Mouse (Mus musculus): Measurements from ENCODE around the gene Cd3e. TPM values are rescaled to one million over a fixed set of nuclear protein-coding genes. Genes with fewer than 3 reads are reported as not detected.

Gene Cd3e
- polyA plus RNA-seq (2014; fragmentation: Illumina TruSeq; extraction: RNeasy Lipid Tissue Mini Kit (QIAGEN cat#74804); ENCODE audit: low read depth, low replicate concordance) = not detected

DNA sequence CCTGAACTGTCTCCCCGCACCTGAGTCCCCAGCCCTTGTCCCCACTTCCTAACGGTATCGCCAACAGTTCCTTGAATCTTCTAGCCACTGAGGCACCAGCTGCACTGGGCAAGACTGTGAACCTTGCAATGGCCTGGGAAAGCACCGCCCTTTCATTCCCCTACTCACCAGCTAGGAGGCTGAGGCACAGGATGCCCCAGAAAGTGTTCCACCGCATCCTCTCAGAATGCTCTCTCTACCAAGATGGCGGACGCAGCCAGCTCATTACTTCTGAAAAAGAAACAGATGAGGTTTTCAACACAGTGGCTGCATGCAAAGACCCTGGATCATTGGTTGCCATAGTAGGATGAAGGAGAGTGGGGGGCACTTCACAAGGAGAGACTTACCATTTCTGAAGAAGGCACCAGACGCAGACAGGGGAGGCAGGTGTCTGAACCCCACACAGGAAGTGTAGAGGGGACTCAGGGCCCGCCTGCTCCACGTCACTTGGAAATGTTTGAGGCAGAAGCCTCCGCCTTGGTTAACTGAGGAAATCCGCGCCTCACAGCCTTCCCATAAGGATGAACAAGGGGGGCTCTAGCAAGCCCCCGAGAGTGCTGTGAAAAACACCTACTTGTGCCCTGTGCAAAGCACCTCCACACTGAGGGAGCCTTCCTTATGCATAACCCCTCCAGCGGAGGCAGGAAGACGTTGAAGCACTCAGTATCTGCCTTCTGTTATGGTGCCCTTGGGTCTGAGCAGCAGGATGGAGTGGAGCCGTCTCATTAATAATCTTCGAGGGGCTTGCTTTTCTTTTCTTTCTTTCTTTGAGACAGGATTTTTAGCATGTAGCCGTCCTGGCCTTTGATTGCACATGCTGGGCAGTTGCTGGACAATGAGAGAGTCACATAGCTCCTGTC, at the start of gene Cd3e:
Gene Cd3e, minus strand, starts transcription at position 448 of the 899 bp plus-strand sequence.

DNA sequence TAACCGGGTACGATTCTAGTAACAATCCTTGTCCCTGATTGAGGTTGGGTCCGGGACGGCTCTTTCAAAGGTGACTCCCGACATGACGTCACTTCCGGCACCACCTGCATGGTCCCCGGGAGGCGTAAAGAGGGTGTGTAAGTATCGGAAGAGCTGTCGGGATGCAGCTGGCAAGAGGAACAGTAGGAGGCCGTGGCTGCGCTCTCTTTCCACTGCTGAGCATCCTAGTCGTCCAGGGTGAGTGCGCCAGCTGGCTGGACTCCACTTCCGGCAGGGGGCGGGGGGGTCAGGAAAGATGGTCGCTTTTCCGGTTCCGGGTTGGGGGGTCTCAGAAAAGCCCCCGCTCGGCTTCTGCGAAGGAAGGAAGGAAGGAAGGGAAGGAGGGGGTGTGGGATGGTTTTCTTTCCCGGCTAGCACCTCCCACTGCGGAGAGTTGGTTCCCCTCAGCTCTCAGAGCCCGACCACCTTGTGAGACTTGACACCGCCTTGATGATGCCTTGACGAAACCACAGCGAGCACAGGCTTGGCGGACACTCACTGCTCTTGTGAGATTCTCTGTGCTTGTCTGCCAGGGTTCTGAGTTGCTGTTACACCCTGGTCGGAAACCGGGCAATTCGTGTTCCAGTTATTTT, 45.8 kb upstream of the Cd3e start, which contains the start of gene Mpzl3:
Gene Mpzl3, plus strand, starts transcription at position 105 of the 632 bp plus-strand sequence.

DNA sequence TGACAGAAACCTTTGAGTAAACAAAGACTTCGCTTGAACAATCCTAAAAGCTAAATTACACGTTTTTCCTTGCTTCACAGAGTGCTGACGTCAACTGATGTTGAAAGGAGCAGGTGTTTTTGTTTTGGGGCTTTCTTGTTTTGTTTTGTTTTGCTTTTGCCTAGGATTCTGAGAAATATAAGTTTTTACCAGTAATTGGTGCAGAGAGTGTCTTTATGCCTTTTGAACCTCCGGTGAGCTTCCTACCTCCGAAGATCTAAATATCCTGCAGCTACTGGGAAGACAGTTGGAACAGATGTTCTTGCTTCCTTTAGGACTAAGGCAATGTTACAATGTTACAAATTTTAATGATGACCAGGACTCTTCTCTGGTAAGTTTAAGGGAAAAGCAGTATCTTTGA, 30.1 kb upstream of the Cd3e start, which contains the start of gene Mpzl2:
Gene Mpzl2, plus strand, starts transcription at position 301 of the 400 bp plus-strand sequence.

DNA sequence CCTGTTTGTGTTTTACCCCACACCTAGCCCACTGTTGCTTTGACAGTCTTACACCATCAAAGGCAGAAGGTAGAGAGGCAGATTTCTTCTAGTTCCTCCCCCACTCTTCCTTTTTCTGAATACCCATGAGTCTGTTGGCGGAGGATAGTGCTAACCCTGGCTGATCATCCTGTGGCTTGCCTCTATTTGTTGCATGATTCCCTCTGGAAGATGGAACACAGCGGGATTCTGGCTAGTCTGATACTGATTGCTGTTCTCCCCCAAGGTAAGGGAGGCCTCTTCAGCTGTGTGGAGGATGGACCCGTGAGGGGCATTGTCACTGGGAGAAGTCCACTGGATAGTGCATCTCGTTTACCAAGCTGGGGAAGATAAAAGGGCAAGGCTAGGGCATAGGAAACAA, 27.8 kb downstream of the Cd3e start, which contains the start of gene Cd3d:
Gene Cd3d, plus strand, starts transcription at position 111 of the 400 bp plus-strand sequence.

DNA sequence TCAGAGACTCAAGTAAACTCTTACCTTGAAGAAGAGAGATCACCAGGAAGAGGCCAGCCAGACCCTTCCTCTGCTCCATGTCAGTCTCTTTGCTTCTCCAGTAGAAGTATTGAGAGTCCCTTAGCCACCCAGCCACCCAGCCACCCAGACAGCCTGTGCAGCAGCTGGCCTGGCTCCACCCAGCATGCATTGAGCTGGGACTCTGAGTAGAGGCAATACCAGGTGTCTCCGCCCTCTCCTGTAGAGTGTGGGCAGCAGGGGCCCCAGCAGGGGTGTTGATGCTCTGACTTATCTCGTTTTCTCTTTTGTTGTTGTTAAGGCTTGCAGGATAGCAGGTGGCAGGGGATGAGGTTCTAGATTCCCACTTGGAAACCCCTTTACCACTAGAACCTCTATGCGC, 29.2 kb downstream of the Cd3e start, which contains the start of gene Cd3g:
Gene Cd3g, minus strand, starts transcription at position 190 of the 400 bp plus-strand sequence.

DNA sequence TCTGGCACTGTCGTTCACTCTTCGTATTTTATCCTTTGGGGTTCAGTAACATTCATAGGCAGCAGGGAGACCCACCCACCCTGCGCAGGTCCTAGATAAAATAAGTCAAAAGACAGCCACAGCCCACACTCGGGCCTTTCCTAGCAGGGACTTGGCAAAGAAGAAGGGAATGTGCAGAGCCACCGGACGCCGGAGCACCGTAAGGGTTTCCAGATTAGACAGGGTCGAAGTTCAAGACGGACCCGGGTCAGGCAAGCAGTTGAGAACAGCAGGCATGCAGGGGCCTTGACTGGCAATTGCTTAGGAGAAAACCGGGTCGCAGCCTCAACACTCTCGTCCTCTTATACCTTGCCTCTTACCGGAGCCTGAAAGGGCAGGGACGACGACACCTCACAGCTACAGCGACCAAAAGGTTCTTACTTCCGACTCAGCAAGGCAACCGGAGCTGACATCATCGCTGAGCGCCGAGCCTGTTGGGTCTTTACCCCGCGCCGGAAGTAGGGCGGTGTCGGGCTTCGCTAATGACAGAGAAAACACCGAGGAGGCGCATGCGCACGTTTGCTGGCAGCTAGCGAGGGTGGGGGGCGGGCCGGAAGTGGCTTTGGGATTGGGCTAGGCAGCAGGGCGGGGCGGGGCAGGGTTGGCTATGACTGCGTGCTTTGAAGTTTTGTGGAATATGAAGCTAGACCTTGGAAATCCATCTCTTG, 44.1 kb downstream of the Cd3e start, which contains the start of gene Ube4a:
Gene Ube4a, minus strand, starts transcription at position 475 of the 707 bp plus-strand sequence.

Other genes starting within 250 kb of the Cd3e start
- gene Arcn1, start 241.8 kb downstream of the Cd3e start, polyA plus RNA-seq (2014; fragmentation: Illumina TruSeq; extraction: RNeasy Lipid Tissue Mini Kit (QIAGEN cat#74804); ENCODE audit: low read depth, low replicate concordance) = 269 TPM
- gene Ift46, start 241.7 kb downstream of the Cd3e start, polyA plus RNA-seq (2014; fragmentation: Illumina TruSeq; extraction: RNeasy Lipid Tissue Mini Kit (QIAGEN cat#74804); ENCODE audit: low read depth, low replicate concordance) = 17.3 TPM
- 3.2 TPM for gene Tmem25, start 210.3 kb downstream of the Cd3e start, polyA plus RNA-seq (2014; fragmentation: Illumina TruSeq; extraction: RNeasy Lipid Tissue Mini Kit (QIAGEN cat#74804); ENCODE audit: low read depth, low replicate concordance)
- gene Ttc36, start 206.6 kb downstream of the Cd3e start, polyA plus RNA-seq (2014; fragmentation: Illumina TruSeq; extraction: RNeasy Lipid Tissue Mini Kit (QIAGEN cat#74804); ENCODE audit: low read depth, low replicate concordance) = 18.3 TPM
- 12.2 TPM for gene Kmt2a, start 128.3 kb downstream of the Cd3e start, polyA plus RNA-seq (2014; fragmentation: Illumina TruSeq; extraction: RNeasy Lipid Tissue Mini Kit (QIAGEN cat#74804); ENCODE audit: low read depth, low replicate concordance)
- 1,015 TPM for gene Atp5l, start 88.9 kb downstream of the Cd3e start, polyA plus RNA-seq (2014; fragmentation: Illumina TruSeq; extraction: RNeasy Lipid Tissue Mini Kit (QIAGEN cat#74804); ENCODE audit: low read depth, low replicate concordance)
- 90.9 TPM for gene Ube4a, start 44.0 kb downstream of the Cd3e start, polyA plus RNA-seq (2014; fragmentation: Illumina TruSeq; extraction: RNeasy Lipid Tissue Mini Kit (QIAGEN cat#74804); ENCODE audit: low read depth, low replicate concordance)
- 0.77 TPM for gene Cd3g, start 29.2 kb downstream of the Cd3e start, polyA plus RNA-seq (2014; fragmentation: Illumina TruSeq; extraction: RNeasy Lipid Tissue Mini Kit (QIAGEN cat#74804); ENCODE audit: low read depth, low replicate concordance)
- gene Cd3d, start 27.8 kb downstream of the Cd3e start, polyA plus RNA-seq (2014; fragmentation: Illumina TruSeq; extraction: RNeasy Lipid Tissue Mini Kit (QIAGEN cat#74804); ENCODE audit: low read depth, low replicate concordance) = not detected
- 34.9 TPM for gene Mpzl2, start 30.2 kb upstream of the Cd3e start, polyA plus RNA-seq (2014; fragmentation: Illumina TruSeq; extraction: RNeasy Lipid Tissue Mini Kit (QIAGEN cat#74804); ENCODE audit: low read depth, low replicate concordance)
- gene Mpzl3, start 45.6 kb upstream of the Cd3e start, polyA plus RNA-seq (2014; fragmentation: Illumina TruSeq; extraction: RNeasy Lipid Tissue Mini Kit (QIAGEN cat#74804); ENCODE audit: low read depth, low replicate concordance) = 9.3 TPM
- 0.85 TPM for gene Jaml, start 69.6 kb upstream of the Cd3e start, polyA plus RNA-seq (2014; fragmentation: Illumina TruSeq; extraction: RNeasy Lipid Tissue Mini Kit (QIAGEN cat#74804); ENCODE audit: low read depth, low replicate concordance)
- gene Scn2b, start 108.2 kb upstream of the Cd3e start, polyA plus RNA-seq (2014; fragmentation: Illumina TruSeq; extraction: RNeasy Lipid Tissue Mini Kit (QIAGEN cat#74804); ENCODE audit: low read depth, low replicate concordance) = 0.32 TPM
- gene Scn4b, start 128.8 kb upstream of the Cd3e start, polyA plus RNA-seq (2014; fragmentation: Illumina TruSeq; extraction: RNeasy Lipid Tissue Mini Kit (QIAGEN cat#74804); ENCODE audit: low read depth, low replicate concordance) = 12.0 TPM
- gene BC049352, start 172.4 kb upstream of the Cd3e start, polyA plus RNA-seq (2014; fragmentation: Illumina TruSeq; extraction: RNeasy Lipid Tissue Mini Kit (QIAGEN cat#74804); ENCODE audit: low read depth, low replicate concordance) = 1.1 TPM
- not detected for gene Tmprss4, start 194.5 kb upstream of the Cd3e start, polyA plus RNA-seq (2014; fragmentation: Illumina TruSeq; extraction: RNeasy Lipid Tissue Mini Kit (QIAGEN cat#74804); ENCODE audit: low read depth, low replicate concordance)

Data from kidney, adult 10 weeks (tissue).